Mouse (Mus musculus) kidney, embryonic 15.5 days (tissue): Measurements from ENCODE around the gene Cfap206. TPM values are rescaled to one million over a fixed set of nuclear protein-coding genes. Genes with fewer than 3 reads are reported as not detected.
A peak's percentile ranks its signal among the peaks of the same experiment; 100 is the strongest.

Experiments
- ATAC-seq: fragments of 200-750 bp; cut with Nextera tagmentation; replicated peaks from 2 replicates; pipeline ENCODE4 v1.8.0; 2017; ENCODE audit warnings: moderate TSS enrichment; ENCODE audit not compliant: low FRiP score
- H3K27ac ChIP-seq: fragments of 300-500 bp; sonication (generic); 2 replicates; pipeline ENCODE4 v1.5.1; 2015; ENCODE audit warnings: mild to moderate bottlenecking, inconsistent platforms
- H3K27me3 ChIP-seq: fragments of 300-500 bp; sonication (generic); 2 replicates; pipeline ENCODE4 v1.6.1; 2015; ENCODE audit warnings: inconsistent platforms
- H3K36me3 ChIP-seq: fragments of 300-500 bp; sonication (generic); 2 replicates; pipeline ENCODE4 v1.6.1; 2015; ENCODE audit warnings: inconsistent platforms
- H3K4me1 ChIP-seq: fragments of 300-500 bp; sonication (generic); 2 replicates; pipeline ENCODE4 v1.6.1; 2015; ENCODE audit warnings: inconsistent platforms
- H3K4me2 ChIP-seq: fragments of 300-500 bp; sonication (generic); 2 replicates; pipeline ENCODE4 v1.6.1; 2015; ENCODE audit warnings: moderate library complexity, mild to moderate bottlenecking, inconsistent platforms
- H3K4me3 ChIP-seq: fragments of 300-500 bp; sonication (generic); replicated peaks from 2 replicates; pipeline ENCODE4 v1.5.1; 2015; ENCODE audit warnings: mild to moderate bottlenecking, inconsistent platforms
- H3K9ac ChIP-seq: fragments of 300-500 bp; sonication (generic); 2 replicates; pipeline ENCODE4 v1.6.1; 2015; ENCODE audit warnings: mild to moderate bottlenecking, inconsistent platforms
- H3K9me3 ChIP-seq: fragments of 300-500 bp; sonication (generic); replicated peaks from 2 replicates; pipeline ENCODE4 v1.6.1; 2016; ENCODE audit warnings: inconsistent platforms
- WGBS: fragments of 180-500 bp; shearing (Covaris S2); methylation state at CpG from one replicate; pipeline ENCODE4 v1.1.7; 2015; ENCODE audit warnings: mixed read lengths; 5-methylcytosine and 5-hydroxymethylcytosine counted together
- polyA plus RNA-seq: library from polyadenylated mRNA; unstranded; fragments of >200 nt; fragmentation: Nextera tagmentation; extraction: Ambion mirVana; gene quantifications from 2 replicates; pipeline ENCODE4 v1.2.1, GENCODE M21; 2015

Cfap206 gene
- polyA plus RNA-seq, 1 experiment from 2014 or later: 0.91 TPM

- no peak overlapping the region for H3K27ac ChIP-seq
- no peak for ATAC-seq
- no peaks in the 10 kb centered on the region for H3K27me3 ChIP-seq
- peaks cover 5% of the 10 kb centered on the region; the same call in 1 of the 2 replicates for H3K9me3 ChIP-seq
- H3K4me3 ChIP-seq: no peak overlapping the region
- no peaks in the 10 kb centered on the region for H3K4me1 ChIP-seq
- H3K4me2 ChIP-seq: no peak overlapping the region
- H3K36me3 ChIP-seq: no peaks in the 10 kb centered on the region
- 96% methylated on average over 12 of the region's 12 CpGs for WGBS
- H3K9ac ChIP-seq: no peak overlapping the region
Measured at GRCm38 (mm10) chr4:34719421-34719820, 10.6 kb downstream of the Cfap206 start.

DNA sequence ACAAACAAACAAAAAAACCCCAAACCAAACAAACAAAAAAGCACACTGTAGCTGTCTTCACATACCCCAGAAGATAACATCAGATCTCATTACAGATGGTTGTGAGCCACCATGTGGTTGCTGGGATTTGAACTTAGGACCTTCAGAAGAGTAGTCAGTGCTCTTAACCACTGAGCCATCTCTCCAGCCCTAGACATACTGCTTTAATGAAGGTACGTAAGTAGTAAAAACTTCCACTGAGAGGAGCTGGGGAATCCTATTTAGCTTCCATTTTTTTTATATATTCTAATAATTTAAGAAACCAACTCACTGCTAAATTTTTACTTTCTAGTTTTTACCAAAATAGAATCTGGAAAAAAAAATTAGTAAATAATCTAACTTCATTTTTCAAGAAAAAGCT is 14.9 kb downstream of the Cfap206 start:
- Histone ChIP-seq H3K36me3 (no peaks in the 10 kb centered on the region), H3K4me1 (no peaks in the 10 kb centered on the region), H3K9ac (no peak overlapping the region), H3K4me3 (no peak overlapping the region), H3K27me3 (no peaks in the 10 kb centered on the region), H3K4me2 (no peak overlapping the region), H3K9me3 (peaks cover 5% of the 10 kb centered on the region; the same call in 1 of the 2 replicates), H3K27ac (no peak overlapping the region)
- no peak for ATAC-seq
- WGBS: 91% methylated on average over 1 of the region's 1 CpGs

DNA sequence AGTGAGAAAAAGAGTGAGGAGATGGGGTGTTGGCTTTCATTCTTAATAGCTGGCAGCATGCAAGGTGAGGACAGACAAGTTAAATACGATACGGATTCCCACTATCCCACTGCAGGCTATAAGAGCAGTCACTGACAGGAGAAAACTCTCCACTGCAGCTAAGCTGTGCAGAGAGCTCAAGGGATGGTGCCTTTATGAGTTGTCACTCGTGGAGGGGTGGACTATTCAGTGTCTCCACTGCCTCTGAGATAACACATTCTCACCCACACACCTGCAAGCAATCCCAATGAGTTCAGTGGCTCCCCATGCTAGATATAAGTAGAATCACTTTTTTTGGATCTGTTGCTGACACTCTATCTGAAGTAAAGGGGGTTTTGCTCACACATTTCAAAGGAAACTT is 21.9 kb downstream of the Cfap206 start:
- 38% methylated on average over 3 of the region's 3 CpGs for whole genome bisulfite sequencing
- Histone ChIP-seq H3K9ac (no peak overlapping the region), H3K36me3 (no peaks in the 10 kb centered on the region), H3K4me1 (0 out of 2 replicates have a peak, but pooled peaks cover 4% of the 10 kb centered on the region), H3K9me3 (no peaks in the 10 kb centered on the region), H3K4me2 (no peak overlapping the region), H3K27me3 (no peaks in the 10 kb centered on the region), H3K27ac (0 out of 2 replicates have a peak overlapping the region, but pooled peaks have one; percentile 13), H3K4me3 (no peak overlapping the region)
- 0 out of 2 replicates have a peak, but pooled peaks have one; percentile 23 for ATAC-seq

DNA sequence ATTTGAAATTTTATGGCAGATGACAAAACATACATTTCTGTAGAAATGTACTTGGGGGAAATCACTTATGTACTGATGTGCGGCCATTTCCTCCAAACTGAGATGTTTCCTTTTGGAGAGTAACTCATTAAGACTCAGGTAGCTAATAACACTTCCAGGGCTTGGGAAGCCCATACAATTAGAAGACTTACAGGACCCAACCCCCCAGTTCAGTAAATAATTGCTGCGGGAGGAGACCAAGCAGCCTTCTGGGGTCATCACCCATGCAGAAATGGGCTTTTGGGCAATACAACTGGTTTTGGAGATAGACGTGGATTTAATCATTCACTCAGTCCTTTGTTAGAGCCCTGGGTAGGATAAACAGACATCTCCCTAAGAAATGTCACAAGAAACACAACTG is 22.8 kb downstream of the Cfap206 start:
- Histone ChIP-seq H3K9me3 (no peaks in the 10 kb centered on the region), H3K4me3 (no peak overlapping the region), H3K4me2 (no peak overlapping the region), H3K36me3 (no peaks in the 10 kb centered on the region), H3K9ac (no peak overlapping the region), H3K27ac (no peak overlapping the region), H3K27me3 (no peaks in the 10 kb centered on the region), H3K4me1 (0 out of 2 replicates have a peak, but pooled peaks cover 4% of the 10 kb centered on the region)
- WGBS: 61% methylated on average over 3 of the region's 3 CpGs
- peak; percentile 59; the same call in 1 of the 2 replicates for ATAC-seq

DNA sequence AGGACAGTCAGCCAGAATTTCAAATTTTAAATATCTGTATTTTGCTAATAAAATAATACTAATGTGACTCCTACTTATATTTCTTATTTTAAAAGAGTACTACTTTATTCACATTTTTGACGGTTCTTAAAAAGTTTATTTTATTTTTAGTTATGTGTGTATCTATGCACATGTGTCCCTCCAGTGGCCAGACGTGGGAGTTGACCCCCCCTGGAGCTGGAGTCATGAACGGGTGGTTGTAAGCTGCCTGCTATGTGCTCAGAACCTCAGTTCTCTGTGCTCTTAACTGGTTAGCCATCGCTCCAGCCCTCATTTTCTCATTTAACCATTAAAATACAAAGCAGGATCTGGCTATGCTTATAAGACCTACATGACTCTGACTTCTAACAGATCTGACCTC is 27.0 kb downstream of the Cfap206 start:
- Histone ChIP-seq H3K4me2 (no peak overlapping the region), H3K9ac (no peak overlapping the region), H3K36me3 (no peaks in the 10 kb centered on the region), H3K4me3 (no peak overlapping the region), H3K4me1 (0 out of 2 replicates have a peak, but pooled peaks cover under 1% of the 10 kb centered on the region), H3K9me3 (no peaks in the 10 kb centered on the region), H3K27me3 (no peaks in the 10 kb centered on the region), H3K27ac (no peak overlapping the region)
- WGBS: 69% methylated on average over 4 of the region's 4 CpGs
- ATAC-seq: no peak

DNA sequence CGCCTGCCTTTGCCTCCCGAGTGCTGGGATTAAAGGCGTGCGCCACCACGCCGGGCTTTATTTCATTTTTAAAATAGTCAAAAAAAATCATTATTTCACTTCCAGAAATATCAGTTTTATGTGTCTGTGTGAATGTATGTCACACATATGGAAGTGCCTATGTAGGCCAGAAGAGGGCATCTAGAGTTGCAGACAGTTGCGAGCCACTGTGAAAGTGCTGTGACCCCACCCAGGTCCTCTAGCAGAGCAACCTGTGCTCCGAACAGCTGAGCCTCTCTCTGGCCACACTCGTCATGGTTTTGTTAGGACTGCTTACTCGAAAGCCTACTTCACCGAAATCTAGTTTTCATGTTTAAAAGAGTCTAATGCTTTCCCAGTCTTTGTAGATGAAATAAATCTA is 27.8 kb downstream of the Cfap206 start:
- Histone ChIP-seq H3K9me3 (no peaks in the 10 kb centered on the region), H3K36me3 (no peaks in the 10 kb centered on the region), H3K27ac (no peak overlapping the region), H3K27me3 (no peaks in the 10 kb centered on the region), H3K4me3 (no peak overlapping the region), H3K4me1 (no peaks in the 10 kb centered on the region), H3K9ac (no peak overlapping the region), H3K4me2 (no peak overlapping the region)
- 97% methylated on average over 11 of the region's 11 CpGs for WGBS
- ATAC-seq: no peak

DNA sequence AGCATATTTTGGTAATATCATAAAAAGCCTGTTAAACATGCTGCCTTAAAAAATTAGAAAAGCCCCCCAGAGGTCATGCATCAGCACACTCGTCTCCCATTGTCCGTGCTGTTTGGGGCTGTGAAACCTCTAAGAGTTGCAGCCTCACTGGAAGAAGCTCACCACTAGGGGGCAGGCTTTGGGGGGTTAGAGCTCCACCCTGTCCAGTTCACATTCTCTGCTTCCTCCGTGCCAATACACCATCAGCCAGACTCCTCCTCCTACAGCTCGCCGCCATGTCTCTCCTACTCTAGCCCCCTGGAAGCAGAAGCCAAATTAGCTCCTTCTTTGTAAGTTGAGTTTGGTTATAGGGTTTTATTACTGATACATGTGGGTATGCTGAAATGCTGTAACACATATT is 28.5 kb downstream of the Cfap206 start:
- Histone ChIP-seq H3K27me3 (no peaks in the 10 kb centered on the region), H3K4me2 (no peak overlapping the region), H3K4me1 (no peaks in the 10 kb centered on the region), H3K36me3 (no peaks in the 10 kb centered on the region), H3K27ac (no peak overlapping the region), H3K4me3 (no peak overlapping the region), H3K9ac (no peak overlapping the region), H3K9me3 (no peaks in the 10 kb centered on the region)
- 67% methylated on average over 5 of the region's 5 CpGs for WGBS
- ATAC-seq: no peak

DNA sequence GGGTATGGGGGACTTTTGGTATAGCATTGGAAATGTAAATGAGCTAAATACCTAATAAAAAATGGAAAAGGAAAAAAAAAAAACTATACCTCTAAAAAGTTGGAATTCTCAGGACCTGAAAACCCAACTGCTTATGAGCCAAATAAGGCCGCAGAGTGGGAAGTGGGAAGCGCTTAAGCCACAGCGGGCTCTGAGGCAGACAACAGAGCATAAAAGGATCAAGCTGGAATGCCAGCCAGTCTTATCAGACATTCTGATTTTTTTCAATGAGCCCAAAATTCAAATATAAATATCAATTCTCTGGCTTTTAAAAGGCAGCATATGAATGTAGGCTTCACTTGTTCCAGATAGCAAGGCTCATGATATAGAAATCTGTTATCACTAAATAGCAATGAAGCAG is 42.0 kb downstream of the Cfap206 start:
- 84% methylated on average over 3 of the region's 3 CpGs for WGBS
- H3K9ac ChIP-seq: no peak overlapping the region
- H3K27ac ChIP-seq: no peak overlapping the region
- no peak for ATAC-seq
- no peaks in the 10 kb centered on the region for H3K27me3 ChIP-seq
- H3K4me1 ChIP-seq: peaks cover 9% of the 10 kb centered on the region
- no peak overlapping the region for H3K4me3 ChIP-seq
- peaks cover under 1% of the 10 kb centered on the region for H3K36me3 ChIP-seq
- no peaks in the 10 kb centered on the region for H3K9me3 ChIP-seq
- H3K4me2 ChIP-seq: peak overlapping the region; percentile 61; the same call in 1 of the 2 replicates

- H3K36me3 ChIP-seq: peaks cover 11% of the 10 kb centered on the region
- H3K9me3 ChIP-seq: no peaks in the 10 kb centered on the region
- H3K4me2 ChIP-seq: peak within 1 kb of the TSS; percentile 61
- peak within 1 kb of the TSS; percentile 97 for H3K27ac ChIP-seq
- under 1% methylated on average over 64 of the region's 65 CpGs for WGBS
- peak within 1 kb of the TSS; percentile 87 for H3K9ac ChIP-seq
- ATAC-seq: peak; percentile 97
- no peaks in the 10 kb centered on the region for H3K27me3 ChIP-seq
- H3K4me1 ChIP-seq: peaks cover 9% of the 10 kb centered on the region
- H3K4me3 ChIP-seq: peak within 1 kb of the TSS; percentile 95
Measured at GRCm38 (mm10) chr4:34686874-34687567, 43.0 kb downstream of the Cfap206 start, which contains the start of gene Slc35a1. Slc35a1 (minus strand) TSS chr4:34687438.

GRCm38 (mm10) chr4:34680530-34680929 is 49.5 kb downstream of the Cfap206 start:
- Histone ChIP-seq H3K9me3 (no peaks in the 10 kb centered on the region), H3K36me3 (peaks cover 36% of the 10 kb centered on the region), H3K27me3 (no peaks in the 10 kb centered on the region), H3K27ac (no peak overlapping the region), H3K4me2 (no peak overlapping the region), H3K9ac (no peak overlapping the region), H3K4me1 (peaks cover 15% of the 10 kb centered on the region), H3K4me3 (no peak overlapping the region)
- WGBS: 88% methylated on average over 5 of the region's 5 CpGs
- ATAC-seq: no peak

DNA sequence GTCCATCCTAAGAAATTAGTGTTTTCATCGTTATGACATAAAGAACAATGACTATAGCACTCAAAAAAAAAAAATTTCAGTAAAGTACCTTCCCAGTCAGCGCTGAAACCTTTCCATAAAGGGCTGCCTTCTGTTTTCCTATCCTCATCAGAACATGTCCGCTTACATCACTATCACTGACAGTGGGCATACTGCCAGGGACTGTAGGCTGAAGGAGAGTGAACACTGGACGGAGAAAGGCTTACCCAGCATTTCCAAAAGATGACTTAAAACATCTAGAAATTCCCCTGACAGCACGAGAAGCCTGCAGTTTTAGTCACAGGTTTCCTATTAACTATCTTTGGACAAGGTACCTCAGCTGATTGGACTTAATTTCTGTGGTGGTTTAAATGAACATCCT is 56.3 kb downstream of the Cfap206 start:
- Histone ChIP-seq H3K4me2 (no peak overlapping the region), H3K4me3 (no peak overlapping the region), H3K9ac (no peak overlapping the region), H3K9me3 (no peaks in the 10 kb centered on the region), H3K36me3 (peaks cover 40% of the 10 kb centered on the region), H3K27me3 (no peaks in the 10 kb centered on the region), H3K4me1 (peaks cover 6% of the 10 kb centered on the region), H3K27ac (no peak overlapping the region)
- ATAC-seq: no peak
- 93% methylated on average over 5 of the region's 5 CpGs for WGBS

GRCm38 (mm10) chr4:34667923-34668322 is 62.1 kb downstream of the Cfap206 start:
- peaks cover 59% of the 10 kb centered on the region for H3K36me3 ChIP-seq
- 96% methylated on average over 5 of the region's 5 CpGs for WGBS
- no peaks in the 10 kb centered on the region for H3K4me1 ChIP-seq
- H3K9ac ChIP-seq: no peak overlapping the region
- no peaks in the 10 kb centered on the region for H3K27me3 ChIP-seq
- no peaks in the 10 kb centered on the region for H3K9me3 ChIP-seq
- no peak overlapping the region for H3K4me3 ChIP-seq
- no peak overlapping the region for H3K4me2 ChIP-seq
- no peak overlapping the region for H3K27ac ChIP-seq
- ATAC-seq: no peak
